In the genomic region with DNA sequence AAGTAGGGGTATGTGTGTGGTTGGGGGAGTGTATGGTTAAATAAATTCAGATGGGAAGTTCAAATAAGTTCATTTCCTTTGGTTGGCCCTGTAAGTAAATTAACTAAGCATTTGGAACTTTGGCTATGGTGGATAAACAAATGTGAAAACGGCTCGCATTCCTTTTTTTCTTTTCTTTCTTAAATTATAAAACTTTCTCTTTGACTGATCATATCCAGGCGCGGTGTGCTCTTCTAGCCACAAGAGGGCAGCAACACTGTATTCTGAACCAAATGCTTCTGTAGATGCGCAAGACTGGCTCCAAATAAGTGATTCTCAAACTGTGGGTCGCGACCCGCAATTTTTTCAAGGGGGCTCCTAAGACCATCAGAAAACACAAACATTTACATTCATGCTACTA, we compare ENCODE assay signal across 8 mouse cellular contexts.
DNase-seq lines count a peak whose midpoint lies in the region; ATAC-seq lines count a peak whose summit lies in the region.

No protein-coding gene starts in this region.

- DNase-seq in thymus, postnatal 0 days (ENCODE audit: low spot score) = peak; percentile 60
- DNase-seq in thymus, adult 18-20 months = no peak
- peak; percentile 24 for DNase-seq in c-Kit-positive CD71-positive TER-119-negative erythroid progenitor cells, embryonic 14.5 days (ENCODE audit: low read depth)
- DNase-seq in kidney, adult 18-20 months = peak; percentile 41
- peak; percentile 58 for DNase-seq in limb, embryonic 10.5 days (ENCODE audit: low spot score)
- peak; percentile 57 for DNase-seq in neural tube, embryonic 11.5 days (ENCODE audit: low spot score)
- no peak for DNase-seq in spleen, postnatal 4 days (ENCODE audit: low spot score in 2 of 2)

- no peaks in the 10 kb centered on the region for H3K36me3 ChIP-seq in forebrain, embryonic 13.5 days (ENCODE audit: poor library complexity, severe bottlenecking)
- H3K36me3 ChIP-seq in limb, embryonic 10.5 days = no peaks in the 10 kb centered on the region
- no peaks in the 10 kb centered on the region for H3K36me3 ChIP-seq in neural tube, embryonic 11.5 days (ENCODE audit: control insufficient read depth, insufficient read depth, low read length)

- 3% methylated on average over 8 of the region's 8 CpGs for WGBS in forebrain, embryonic 13.5 days
- 10% methylated on average over 8 of the region's 8 CpGs for WGBS in limb, embryonic 10.5 days
- WGBS in neural tube, embryonic 11.5 days = 7% methylated on average over 8 of the region's 8 CpGs

- H3K9me3 ChIP-seq in forebrain, embryonic 13.5 days (replicated peaks) = no peaks in the 10 kb centered on the region
- no peaks in the 10 kb centered on the region for H3K9me3 ChIP-seq in limb, embryonic 10.5 days (replicated peaks)
- H3K9me3 ChIP-seq in neural tube, embryonic 11.5 days (ENCODE audit: control insufficient read depth, low read length) = no peaks in the 10 kb centered on the region

- H3K9ac ChIP-seq in forebrain, embryonic 13.5 days = no peak overlapping the region
- no peak overlapping the region for H3K9ac ChIP-seq in neural tube, embryonic 11.5 days (ENCODE audit: low read length)

- no peak overlapping the region for H3K4me3 ChIP-seq in forebrain, embryonic 13.5 days
- H3K4me3 ChIP-seq in limb, embryonic 10.5 days = no peak overlapping the region
- H3K4me3 ChIP-seq in neural tube, embryonic 11.5 days (ENCODE audit: low read depth, low read length) = no peak overlapping the region

- peak; percentile 74 for ATAC-seq in forebrain, embryonic 13.5 days
- 0 out of 2 replicates have a peak, but pooled peaks have one; percentile 37 for ATAC-seq in neural tube, embryonic 11.5 days (ENCODE audit: insufficient read depth, low FRiP score, low TSS enrichment)

- 0 out of 2 replicates have a peak, but pooled peaks cover 4% of the 10 kb centered on the region for H3K4me1 ChIP-seq in forebrain, embryonic 13.5 days
- peaks cover 3% of the 10 kb centered on the region; the same call in 1 of the 2 replicates for H3K4me1 ChIP-seq in limb, embryonic 10.5 days
- H3K4me1 ChIP-seq in neural tube, embryonic 11.5 days (ENCODE audit: control insufficient read depth, insufficient read depth, low read length) = no peaks in the 10 kb centered on the region

- no peak overlapping the region for H3K27ac ChIP-seq in forebrain, embryonic 13.5 days
- H3K27ac ChIP-seq in limb, embryonic 10.5 days = no peak overlapping the region
- H3K27ac ChIP-seq in neural tube, embryonic 11.5 days (ENCODE audit: low read depth, low read length) = no peak overlapping the region

- no peak overlapping the region for H3K4me2 ChIP-seq in forebrain, embryonic 13.5 days
- no peak overlapping the region for H3K4me2 ChIP-seq in neural tube, embryonic 11.5 days (ENCODE audit: low read depth)

- H3K27me3 ChIP-seq in forebrain, embryonic 13.5 days = no peaks in the 10 kb centered on the region
- H3K27me3 ChIP-seq in limb, embryonic 10.5 days (ENCODE audit: low read depth, poor library complexity, severe bottlenecking) = no peaks in the 10 kb centered on the region
- no peaks in the 10 kb centered on the region for H3K27me3 ChIP-seq in neural tube, embryonic 11.5 days (ENCODE audit: control insufficient read depth, insufficient read depth, low read length)

Comparison
In these comparisons a context has a peak if more than half of its experiments do, and no peak if none do; other contexts are left out.
1. DNase-seq: peak in thymus, postnatal 0 days (single experiment), c-Kit-positive CD71-positive TER-119-negative erythroid progenitor cells, embryonic 14.5 days (single experiment), kidney, adult 18-20 months (single experiment), limb, embryonic 10.5 days (single experiment) and neural tube, embryonic 11.5 days (single experiment); none in thymus, adult 18-20 months (0 of 2) and spleen, postnatal 4 days (0 of 2).